Mouse (Mus musculus) megakaryocyte, adult 5-6 weeks (primary cell): Measurements from ENCODE around the gene Smim6. TPM values are rescaled to one million over a fixed set of nuclear protein-coding genes. Genes with fewer than 3 reads are reported as not detected.

Experiments used
- ATAC-seq: 2 replicates; pipeline ENCODE4 v1.8.0; 2016; ENCODE audit warnings: mild to moderate bottlenecking, inconsistent platforms; ENCODE audit not compliant: poor library complexity, severe bottlenecking
- total RNA-seq, 2 experiments: library from RNA; stranded (forward) in 1 of 2; stranded (reverse) in 1 of 2; fragments of 153-499, 151-499 nt in 1 of 2; fragments of 221-1000, 200-1000 nt in 1 of 2; gene quantifications; 2 replicates each; pipeline versions ENCODE4 v1.2.3 to v1.2.4; 2015 to 2017

Gene Smim6
- total RNA-seq (2015) (2.7 and 4.9 TPM in 2 replicates), total RNA-seq (2017) (0.73 TPM in 1 of 2 replicates, not detected in the other)

DNA sequence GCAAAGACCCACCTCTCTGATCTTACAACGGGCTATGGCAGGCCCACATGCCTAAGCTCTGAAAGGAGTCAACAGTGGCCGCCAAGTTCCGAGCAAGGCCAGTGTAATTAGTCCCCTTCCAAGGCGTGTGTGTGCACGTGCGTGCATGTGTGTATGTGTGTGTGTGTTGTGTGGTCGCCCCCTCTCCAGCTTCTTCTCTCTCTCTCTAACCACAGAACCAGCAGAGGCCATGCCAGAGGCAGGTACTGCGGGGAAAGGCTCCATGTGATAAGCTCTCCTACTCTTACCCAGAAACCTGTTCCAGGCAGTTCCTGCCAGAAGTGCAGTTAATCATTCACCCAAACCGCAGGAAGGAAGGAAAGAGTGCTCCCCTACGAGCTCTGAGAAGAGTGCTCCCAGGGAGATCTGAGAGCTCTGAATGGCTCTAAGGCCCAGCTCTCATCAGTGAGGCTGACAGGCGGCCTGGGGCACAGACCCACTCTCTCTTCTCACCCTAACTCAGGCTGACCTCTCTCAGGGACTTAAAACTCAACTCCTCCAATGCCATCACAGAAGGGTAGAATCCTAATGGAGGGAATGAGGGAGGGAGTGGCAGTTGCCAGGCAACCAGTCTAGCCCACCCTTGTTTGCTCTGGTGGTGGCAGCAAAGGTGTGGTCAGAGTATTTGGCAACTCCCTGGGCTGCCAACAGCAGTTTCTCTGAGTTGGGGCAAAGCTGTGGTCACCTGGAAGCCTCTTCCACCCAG lies at the start of gene Smim6:
Smim6 (plus strand) TSS at position 386 of the 745 bp plus-strand sequence.
- ATAC-seq = peak; percentile 49

DNA sequence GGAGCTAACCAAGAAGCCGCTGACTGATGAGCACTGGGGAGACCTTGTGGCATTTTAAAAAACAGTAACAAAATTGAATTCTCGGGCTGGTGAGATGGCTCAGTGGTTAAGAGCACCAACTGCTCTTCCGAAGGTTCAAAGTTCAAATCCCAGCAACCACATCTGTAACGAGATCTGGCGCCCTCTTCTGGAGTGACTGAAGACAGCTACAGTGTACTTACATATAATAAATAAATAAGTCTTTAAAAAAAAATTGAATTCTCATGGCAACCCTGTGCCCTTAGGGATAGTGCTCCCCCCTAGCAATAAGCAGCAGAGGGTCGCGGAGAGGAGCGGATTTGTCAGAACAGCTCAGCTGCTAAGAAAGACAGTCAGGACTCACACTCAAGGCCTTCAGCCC lies 47.9 kb upstream of the Smim6 start:
- no peak for ATAC-seq

DNA sequence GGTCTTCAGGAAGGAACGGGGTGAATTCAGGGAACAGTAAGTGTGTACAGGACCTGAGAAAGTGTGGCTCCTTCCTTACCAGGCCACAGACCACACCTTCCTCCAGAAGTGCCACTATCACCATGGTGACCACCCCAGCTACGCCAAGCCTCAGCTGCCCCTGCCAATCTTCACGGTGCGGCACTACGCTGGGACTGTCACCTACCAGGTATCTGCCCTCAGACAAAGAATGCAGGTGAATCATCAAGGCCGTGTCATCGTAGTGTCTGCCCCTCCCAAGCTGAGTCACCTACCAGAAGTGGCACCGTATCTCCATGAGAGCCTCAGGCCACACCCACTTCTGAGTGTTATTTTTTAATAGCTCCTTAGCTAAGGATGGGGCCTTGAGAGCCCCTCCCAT lies 42.4 kb upstream of the Smim6 start:
- peak; percentile 45 for ATAC-seq

DNA sequence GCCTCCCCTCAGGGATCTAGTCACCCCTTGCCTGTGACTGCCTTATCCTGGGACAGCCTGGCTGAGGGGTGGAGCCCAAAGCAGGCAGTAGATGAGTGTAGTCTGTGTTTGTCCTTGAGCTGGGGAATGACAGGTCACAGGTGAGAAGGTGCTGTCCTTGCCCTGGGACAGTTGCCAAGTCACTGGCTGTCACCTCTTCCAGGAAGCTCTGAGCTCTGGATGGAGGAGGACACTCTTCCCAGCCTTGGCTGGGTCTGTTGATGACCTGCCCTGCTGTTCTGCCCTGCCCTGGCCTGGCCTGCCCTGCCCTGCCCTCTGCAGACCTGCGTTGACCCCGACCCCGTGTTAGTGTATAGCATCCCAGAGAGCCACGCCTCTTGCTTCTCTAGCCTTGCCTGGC lies 39.4 kb upstream of the Smim6 start:
- no peak for ATAC-seq

DNA sequence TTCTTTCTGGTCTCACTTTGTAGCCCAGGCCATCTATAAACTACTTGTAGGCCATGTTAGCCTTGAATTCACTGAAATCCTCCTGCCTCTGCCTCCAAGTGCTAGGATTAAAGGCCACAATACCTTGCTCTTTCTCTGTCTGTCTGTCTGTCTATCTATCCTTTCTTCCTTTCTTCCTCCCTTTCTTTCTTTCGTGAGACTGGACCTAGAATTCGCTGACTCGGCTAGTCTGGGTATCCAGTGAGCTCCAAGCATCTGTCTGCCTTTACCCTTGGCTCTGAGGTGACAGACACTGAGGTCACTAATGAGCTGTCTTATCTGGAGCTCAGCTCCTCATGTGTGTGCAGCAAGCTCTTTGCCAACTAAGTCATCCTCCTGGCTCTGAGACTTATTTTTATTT lies 35.9 kb upstream of the Smim6 start:
- ATAC-seq = no peak

DNA sequence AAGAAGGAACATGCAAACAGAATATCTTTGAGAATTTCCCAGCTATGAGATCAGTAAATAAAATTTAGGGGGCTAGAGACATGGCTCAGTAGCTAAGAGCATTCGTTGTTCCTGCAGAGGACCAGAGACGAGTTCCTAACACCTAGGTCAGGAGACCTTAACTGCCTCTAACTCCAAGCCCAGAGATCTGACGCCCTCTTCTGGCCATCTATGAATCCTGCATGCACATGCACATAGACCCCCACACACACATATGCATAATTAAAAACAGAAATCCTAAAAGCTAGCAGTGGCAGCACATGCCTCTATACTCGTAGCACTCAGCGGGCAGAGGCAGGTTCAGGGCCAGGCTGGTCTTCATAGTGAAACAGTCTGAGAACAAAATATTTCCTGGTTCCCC lies 35.4 kb upstream of the Smim6 start:
- no peak for ATAC-seq

DNA sequence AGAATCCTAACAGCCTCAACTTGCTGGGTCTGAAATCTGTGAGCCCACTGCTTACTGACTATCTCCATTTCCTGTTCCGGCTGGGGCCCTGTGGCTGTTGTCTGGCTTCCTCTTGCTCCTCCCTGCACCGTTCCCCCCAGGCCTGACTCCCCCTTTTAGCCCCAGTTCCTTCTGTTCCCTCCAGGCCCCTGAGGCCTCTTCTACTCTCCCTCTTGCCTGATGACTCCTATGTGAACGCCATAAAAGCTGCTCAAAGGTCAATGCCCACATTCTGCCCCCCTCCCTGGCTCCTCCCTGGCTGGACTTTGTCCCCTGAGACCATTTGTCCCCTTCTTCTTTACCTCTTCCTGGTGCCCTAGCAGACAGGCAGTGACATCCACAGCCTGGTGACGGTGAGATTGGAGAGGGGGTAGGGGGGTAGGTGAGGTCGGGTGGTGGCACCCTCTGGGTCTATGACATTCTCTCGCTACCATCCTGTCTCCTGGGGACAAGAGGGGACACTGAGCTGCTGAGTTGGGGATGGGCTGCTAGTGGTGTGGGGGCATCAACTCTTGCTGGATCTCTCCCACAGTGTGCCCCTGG lies 34.6 kb upstream of the Smim6 start:
- ATAC-seq = 0 out of 2 replicates have a peak, but pooled peaks have one; percentile 35

DNA sequence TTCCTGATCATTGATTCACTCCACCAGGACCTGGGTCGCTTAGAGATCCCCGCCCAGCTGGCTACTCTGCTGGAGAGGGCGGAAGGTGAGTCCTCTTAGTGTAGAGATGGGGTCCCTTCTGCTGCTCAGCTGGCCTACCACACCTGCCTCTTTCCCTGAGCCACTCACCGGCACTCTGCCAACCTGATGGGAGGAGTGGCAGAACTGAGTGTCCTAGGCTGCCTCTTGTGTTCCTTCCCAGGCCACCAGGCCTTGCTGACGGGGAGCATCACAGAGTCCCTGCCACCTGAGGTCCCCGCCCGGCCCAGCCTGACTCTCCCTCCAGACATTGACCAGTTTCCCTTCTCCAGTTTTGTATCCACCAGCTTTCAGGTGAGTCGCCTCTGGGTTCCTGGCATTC lies 33.7 kb upstream of the Smim6 start:
- no peak for ATAC-seq

DNA sequence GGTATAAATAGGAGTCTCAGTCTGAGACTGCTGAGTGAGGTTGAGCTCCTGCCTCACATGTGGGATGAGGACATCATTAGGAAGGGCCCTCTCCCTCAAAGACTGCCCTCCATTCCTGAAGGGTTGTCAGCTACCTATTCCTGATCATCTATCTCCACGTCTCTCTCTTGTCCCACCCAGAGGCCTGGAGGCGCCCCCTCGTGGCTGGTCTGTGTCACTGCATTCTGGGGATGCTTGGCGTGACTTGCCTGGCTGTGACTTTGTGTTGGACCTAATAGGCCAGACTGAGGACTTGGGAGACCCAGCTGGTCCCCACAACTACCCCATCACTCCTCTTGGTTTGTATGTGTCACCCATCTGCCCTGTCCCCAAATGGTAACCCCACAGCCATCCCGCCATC lies 30.8 kb upstream of the Smim6 start:
- ATAC-seq = peak; percentile 75

DNA sequence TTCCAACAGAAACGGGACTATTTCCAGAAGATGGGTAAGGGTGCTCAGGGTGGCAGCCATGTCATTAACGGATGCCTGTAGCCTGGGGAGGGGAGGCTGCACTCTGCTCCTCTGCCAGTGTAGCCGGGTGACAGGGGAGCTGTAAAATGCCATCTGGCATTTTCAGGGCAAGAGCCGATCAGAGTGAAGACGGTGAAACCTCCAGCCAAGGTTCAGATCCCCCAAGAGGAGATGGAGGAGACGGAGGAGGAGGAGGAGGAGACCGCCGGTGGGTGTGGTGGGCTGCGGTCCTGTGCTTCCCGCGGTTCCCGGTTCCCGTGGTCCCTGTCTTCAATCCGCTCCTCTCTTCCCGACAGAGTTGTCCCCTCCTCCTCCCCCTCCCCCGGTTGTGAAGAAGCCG lies 28.6 kb upstream of the Smim6 start:
- no peak for ATAC-seq

DNA sequence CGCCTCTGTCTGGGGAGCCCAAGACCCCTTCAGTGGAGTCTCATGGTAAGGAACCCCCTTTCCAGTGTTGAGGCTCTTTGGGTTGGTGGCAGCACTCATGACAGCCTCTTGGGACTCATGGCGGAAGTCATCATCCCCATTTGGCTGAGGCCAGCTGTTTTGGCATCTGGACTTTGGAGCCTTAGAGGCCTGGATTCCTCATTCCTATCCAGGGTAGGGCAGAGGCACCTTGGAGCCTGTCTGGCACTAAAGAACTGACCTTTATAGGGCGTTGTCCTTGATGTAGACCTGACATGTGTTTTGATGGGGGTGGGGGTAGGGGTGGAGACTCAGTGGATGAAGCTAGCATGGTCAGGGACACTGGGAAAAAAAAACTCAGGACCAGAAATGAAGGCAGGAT lies 27.5 kb upstream of the Smim6 start:
- no peak for ATAC-seq

DNA sequence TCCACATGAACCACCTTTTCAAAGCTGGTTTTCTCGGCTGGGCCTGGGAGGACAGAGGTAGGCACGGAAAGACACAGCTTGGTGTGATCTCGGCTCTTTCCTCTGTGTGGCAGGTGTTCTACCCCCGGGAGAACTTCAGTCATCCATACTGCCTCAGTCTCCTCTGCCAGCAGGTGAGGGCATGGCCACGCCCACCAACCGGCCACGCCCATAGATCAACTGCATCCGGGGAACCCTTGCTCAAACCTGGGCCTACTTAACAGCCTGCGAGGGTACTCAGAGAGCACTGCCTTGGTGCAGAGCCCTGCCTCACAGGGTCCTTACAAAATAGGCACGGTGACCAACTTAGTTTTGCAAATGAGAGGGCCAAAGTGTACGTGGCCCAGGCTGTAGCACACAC lies 26.5 kb upstream of the Smim6 start:
- no peak for ATAC-seq

DNA sequence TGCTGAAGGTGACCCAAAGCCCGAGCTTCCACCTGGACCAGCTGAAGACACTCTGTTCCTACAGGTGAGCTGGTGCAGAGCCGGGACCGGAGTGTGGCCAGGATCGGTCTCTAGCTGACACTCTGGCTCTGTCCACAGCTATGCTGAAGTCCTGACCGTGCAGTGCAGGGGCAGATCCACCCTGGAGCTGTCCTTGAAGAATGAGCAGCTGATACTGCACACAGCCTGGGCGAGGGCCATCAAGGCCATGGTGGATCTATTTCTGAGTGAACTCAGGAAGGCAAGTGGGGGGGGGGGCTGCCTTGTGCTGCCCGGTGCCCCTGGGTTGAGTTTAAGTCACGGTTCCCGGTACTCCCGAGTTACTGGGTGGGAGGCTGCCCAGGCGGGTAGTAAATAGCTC lies 25.4 kb upstream of the Smim6 start:
- no peak for ATAC-seq

DNA sequence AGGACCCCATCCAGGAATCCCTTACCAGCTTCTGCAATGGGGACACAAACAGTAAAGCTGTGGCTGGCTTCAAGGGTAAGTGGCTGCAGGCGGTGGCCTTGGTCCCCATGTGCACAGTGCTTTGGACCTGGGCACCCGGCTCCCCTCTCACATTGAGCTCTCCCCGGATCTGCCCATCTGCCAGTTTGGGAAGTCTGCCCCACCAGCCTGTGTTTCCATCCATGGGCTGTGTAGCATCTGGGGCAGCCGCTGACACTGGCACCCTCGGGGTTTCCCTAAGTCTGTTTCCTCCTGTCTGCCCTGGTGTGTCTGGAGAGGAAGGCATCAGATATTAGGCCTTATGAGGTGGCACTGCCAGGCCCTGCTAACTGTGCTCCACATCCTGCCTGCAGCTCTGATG lies 23.8 kb upstream of the Smim6 start:
- no peak for ATAC-seq

DNA sequence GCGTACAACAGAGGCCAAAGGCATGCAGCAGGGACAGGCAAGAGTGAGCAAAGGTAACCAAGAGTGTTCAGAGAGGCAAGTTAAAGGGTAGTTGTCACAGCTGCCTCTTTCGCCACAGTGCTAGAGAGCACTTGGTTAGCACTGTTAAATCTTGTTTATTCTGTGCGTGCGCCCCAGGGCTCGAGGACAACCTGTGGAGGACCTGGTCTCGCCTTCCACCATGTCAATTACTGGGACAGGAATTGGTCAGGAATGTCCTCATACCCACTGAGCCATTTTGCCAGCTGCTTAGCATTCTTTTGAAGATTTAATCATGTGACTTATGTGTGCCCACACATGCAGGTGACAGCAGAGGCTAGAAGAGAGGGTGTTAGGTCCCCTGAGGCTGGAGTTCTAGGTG lies 22.7 kb upstream of the Smim6 start:
- ATAC-seq = no peak

DNA sequence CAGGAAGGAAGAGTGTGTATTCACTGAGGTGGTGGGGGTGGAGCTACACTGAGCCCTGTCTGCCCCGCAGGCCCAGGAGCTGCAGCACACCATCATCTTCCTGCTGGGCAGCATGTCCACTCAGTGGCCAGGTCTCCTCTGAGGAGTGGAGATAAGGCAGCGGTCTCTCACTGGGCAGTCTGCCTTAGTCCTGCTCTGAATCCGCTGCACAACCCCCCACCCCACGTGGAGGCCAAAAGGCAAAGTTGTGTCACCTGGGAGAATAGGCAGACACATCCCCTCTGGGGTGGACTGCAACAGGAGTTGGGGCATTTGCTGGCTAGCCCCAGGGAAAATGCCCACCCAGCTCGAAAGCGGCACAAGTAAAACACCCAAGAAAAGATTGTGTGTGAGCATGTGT lies 19.6 kb upstream of the Smim6 start:
- no peak for ATAC-seq

DNA sequence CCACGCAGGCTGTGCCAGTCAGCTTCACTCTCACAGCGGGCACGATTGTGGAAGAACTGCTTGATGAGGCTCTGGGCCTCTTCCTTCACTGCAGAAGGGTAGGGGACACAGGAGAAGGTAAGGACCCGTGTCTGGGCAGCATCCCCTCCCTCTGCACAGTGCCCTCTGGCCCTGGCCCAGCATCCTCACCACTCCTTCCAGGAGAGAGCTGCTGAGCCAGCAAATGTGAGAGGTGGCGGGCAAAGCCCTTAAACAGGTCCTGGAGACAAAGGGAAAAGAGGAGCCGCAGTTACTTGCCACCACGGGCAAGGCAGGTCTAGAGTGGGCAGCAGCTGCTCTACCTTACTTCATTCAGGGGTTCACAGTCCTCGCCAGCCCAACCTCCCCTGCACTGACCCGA lies 18.7 kb upstream of the Smim6 start:
- ATAC-seq = no peak

DNA sequence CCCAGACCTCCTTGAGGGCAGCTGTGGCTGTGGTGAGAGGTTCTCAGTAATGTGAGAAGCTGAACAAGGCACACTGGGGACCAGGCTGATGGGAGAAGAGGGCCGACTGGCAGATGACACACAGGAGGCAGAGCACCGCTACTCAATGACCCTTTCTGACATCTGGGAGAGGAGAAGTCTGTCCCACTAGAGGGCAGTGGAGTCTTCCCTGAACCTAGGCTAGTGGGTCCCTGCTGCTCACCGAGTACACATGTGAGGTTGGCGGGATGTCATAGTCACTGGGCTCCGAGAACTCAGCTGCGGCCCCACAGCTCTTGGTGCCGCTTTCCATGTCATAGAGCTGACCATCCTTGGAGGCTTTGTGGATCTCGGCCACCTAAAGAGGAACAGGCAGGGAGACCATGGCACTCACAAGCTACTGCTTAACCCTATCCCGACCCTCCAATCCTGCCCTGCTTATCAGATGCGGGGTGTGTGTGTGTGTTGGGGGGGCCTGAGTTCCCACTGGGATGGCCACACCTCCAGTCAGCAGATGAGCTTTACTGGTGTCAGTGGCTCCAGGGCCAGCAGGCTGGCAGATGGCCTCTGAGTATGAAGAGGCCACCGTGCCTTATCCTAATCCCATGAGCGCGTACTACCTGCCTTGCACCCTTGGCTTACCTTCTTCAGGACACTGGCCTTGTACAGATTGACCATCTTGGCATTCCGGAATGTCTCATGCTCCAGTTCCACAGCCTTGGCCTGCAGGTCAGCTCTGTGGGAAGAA lies 16.9 kb upstream of the Smim6 start:
- ATAC-seq = no peak

DNA sequence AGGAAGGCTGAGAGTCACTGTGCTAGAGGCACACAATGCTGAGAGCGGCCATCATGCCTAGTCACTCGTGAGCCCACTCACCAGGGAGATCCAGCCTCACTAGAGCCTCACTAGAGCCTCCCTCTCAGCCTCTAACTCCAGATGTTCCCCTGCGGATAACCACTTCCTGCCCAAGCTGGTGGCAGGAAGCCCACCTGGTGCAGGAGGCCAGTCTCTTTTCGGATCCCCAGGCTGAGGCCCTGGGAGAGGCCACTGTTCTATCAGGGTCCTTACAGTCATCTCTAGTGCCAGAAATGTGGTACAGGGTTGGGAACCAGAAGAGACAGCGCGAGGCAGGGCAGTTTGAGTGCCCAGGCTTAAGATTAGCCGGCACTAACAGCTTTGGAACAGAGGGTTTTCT lies 13.4 kb upstream of the Smim6 start:
- ATAC-seq = no peak

DNA sequence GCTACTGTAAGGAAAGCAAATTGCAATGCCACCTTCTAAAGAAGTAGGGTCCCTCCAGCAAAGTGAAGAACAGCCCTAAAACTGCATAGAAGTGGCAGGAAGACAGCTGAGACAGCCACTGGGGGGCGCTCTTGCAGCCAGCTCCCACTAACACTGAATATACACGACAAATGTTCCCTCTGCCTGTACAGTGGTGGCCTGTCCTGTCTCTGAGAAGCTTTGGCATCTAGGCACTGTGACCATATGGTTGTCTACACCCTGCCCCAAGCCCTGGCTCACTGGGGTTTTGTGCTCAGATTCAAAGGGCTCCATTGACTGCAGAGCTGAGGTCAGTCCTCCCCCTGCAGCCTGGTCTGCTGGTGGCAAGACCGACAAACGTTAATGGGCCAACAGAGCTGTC lies 12.9 kb upstream of the Smim6 start:
- ATAC-seq = peak; percentile 41

DNA sequence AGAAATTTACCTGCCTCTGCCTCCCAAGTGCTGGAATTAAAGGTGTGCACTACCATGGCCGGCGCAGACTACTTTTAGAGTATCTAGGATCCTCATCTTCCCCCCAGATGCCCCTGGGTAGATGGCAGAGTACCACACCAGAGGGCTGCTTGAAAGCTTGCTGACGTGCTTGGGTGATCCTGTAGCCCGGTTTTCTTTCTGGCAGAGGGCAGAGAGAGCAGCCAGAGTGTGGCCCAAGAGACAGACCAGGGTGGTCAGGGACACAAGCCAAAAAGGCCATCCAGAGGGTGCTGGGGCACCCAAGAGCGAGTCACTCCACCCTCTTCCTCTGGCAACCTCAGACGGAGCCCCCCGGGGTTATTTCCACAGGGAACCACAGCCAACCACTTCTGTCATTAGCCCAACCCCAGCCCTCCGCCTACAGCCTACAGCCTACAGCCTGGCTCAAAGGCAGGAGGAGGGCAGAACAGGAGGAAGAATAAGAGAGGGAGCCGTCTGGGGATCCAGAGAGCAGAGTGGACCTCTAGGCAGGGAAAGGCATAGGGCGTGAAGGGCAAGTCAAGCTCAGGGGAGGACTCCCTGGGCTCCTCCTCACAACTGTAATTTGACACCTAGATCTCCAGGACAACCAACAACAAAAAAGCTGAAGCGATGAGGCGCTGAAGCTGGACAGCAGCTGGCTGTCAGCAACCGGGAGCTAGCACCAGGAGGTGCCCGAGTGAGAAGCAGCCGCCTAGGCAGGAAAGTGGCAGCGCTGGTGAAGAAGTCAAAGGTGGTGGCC lies 12.1 kb upstream of the Smim6 start, which contains the start of gene Smim5:
Smim5 (plus strand) TSS at position 481 of the 781 bp plus-strand sequence.
- ATAC-seq = peak; percentile 8; the same call in 1 of the 2 replicates
